Mouse (Mus musculus) cerebellum, adult 9-10 months (tissue): ENCODE measurements around the gene Hist1h4m.
"Not testable (repeated sequence)": the region's sequence is repeated elsewhere in the genome, so short reads cannot be mapped to it uniquely, and the experiment has no call there.

Experiments
- DNase-seq: peaks from one replicate; pipeline ENCODE4 v3.0.0; 2022

Hist1h4m gene

GRCm38 (mm10) chr13:21811539-21811938, at the start of gene Hist1h4m:
Hist1h4m (plus strand) TSS chr13:21811746.
- DNase-seq: peak; percentile 38

GRCm38 (mm10) chr13:21778814-21779766, 32.5 kb upstream of the Hist1h4m start:
- peak; percentile 90 for DNase-seq

GRCm38 (mm10) chr13:21779767-21780731, 31.5 kb upstream of the Hist1h4m start, which contains the start of gene Hist1h1b:
Hist1h1b (minus strand) TSS chr13:21780625.
- DNase-seq: peak; percentile 83

- DNase-seq: no peak
These were observed 30.5 kb upstream of the Hist1h4m start for GRCm38 (mm10) chr13:21781021-21781555.

GRCm38 (mm10) chr13:21781639-21782038, 29.9 kb upstream of the Hist1h4m start:
- DNase-seq: no peak

- peak; percentile 48 for DNase-seq
These were observed 28.9 kb upstream of the Hist1h4m start for GRCm38 (mm10) chr13:21782361-21783254.

GRCm38 (mm10) chr13:21783255-21783617, 28.3 kb upstream of the Hist1h4m start, which contains the start of gene Hist1h3i:
Hist1h3i (minus strand) TSS chr13:21783370.
- peak; percentile 92 for DNase-seq

GRCm38 (mm10) chr13:21783734-21784161, 27.8 kb upstream of the Hist1h4m start:
- peak; percentile 62 for DNase-seq

- no peak for DNase-seq
These were observed 27.2 kb upstream of the Hist1h4m start for GRCm38 (mm10) chr13:21784311-21784710.

- peak; percentile 34 for DNase-seq
These were observed 25.2 kb upstream of the Hist1h4m start for GRCm38 (mm10) chr13:21786189-21786898.

GRCm38 (mm10) chr13:21786899-21787629, 24.5 kb upstream of the Hist1h4m start, which contains the start of the genes Hist1h2an and Hist1h2bp:
Hist1h2an (minus strand) TSS chr13:21787218.
Hist1h2bp (plus strand) TSS chr13:21787461.
- peak; percentile 98 for DNase-seq

GRCm38 (mm10) chr13:21787760-21788593, 23.6 kb upstream of the Hist1h4m start:
- peak; percentile 46 for DNase-seq

- DNase-seq: no peak
These were observed 21.6 kb upstream of the Hist1h4m start for GRCm38 (mm10) chr13:21789925-21790324.

- DNase-seq: no peak
These were observed 20.8 kb upstream of the Hist1h4m start for GRCm38 (mm10) chr13:21790601-21791283.

- DNase-seq: no peak
These were observed 16.0 kb upstream of the Hist1h4m start for GRCm38 (mm10) chr13:21795584-21795983.

- not testable (repeated sequence) for DNase-seq
These were observed 14.4 kb upstream of the Hist1h4m start for GRCm38 (mm10) chr13:21797163-21797562.

- not testable (repeated sequence) for DNase-seq
These were observed 8.5 kb upstream of the Hist1h4m start for GRCm38 (mm10) chr13:21803058-21803457.

- DNase-seq: not testable (repeated sequence)
These were observed 1.5 kb upstream of the Hist1h4m start, which contains the start of the genes Hist1h2bq and Hist1h2ao for GRCm38 (mm10) chr13:21810073-21810472. Hist1h2bq (minus strand) TSS chr13:21810197. Hist1h2ao (plus strand) TSS chr13:21810465.
